Mouse (Mus musculus): ENCODE measurements around the gene Dock4. TPM values are rescaled to one million over a fixed set of nuclear protein-coding genes. Genes with fewer than 3 reads are reported as not detected.

The Dock4 gene
- polyA plus RNA-seq, 1 experiment = 0.56 TPM

DNA sequence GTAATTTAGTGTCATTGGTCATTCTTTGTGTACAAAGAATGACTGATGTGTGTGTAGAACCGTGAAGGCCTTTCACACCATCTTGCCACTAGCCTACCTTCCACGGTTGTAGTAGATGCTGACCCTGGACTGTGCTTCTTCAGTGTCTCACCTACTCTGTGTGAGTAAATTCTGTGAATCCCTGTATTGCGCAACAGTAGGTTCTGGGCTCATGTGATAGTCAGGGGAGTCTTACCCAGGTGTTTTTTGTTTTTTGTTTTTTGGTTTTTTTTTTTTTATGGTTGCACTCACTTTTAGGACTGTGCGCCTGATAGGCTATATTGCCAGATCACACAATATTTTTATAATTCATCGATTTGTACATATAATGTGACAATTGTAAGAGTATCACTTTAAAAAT, 136.3 kb downstream of the Dock4 start:
- Histone ChIP-seq H3K36me3 (ENCODE audit: control insufficient read depth, insufficient read depth, low read length) (no peaks in the 10 kb centered on the region), H3K27me3 (ENCODE audit: control insufficient read depth, insufficient read depth, low read length) (no peaks in the 10 kb centered on the region), H3K27ac (ENCODE audit: control insufficient read depth, insufficient read depth, low read depth, low read length) (no peak overlapping the region), H3K4me3 (ENCODE audit: control insufficient read depth, low read depth, low read length) (no peak overlapping the region), H3K4me1 (ENCODE audit: control insufficient read depth, insufficient read depth, low read length) (no peaks in the 10 kb centered on the region)
- no peak for TF ChIP-seq POLR2A (IDR thresholded peaks at IDR 0.05; ENCODE audit: control insufficient read depth, low read depth, low read length)
- no peak for TF ChIP-seq CTCF (IDR thresholded peaks at IDR 0.05; ENCODE audit: control insufficient read depth, insufficient read depth, insufficient replicate concordance, low read depth, low read length)

DNA sequence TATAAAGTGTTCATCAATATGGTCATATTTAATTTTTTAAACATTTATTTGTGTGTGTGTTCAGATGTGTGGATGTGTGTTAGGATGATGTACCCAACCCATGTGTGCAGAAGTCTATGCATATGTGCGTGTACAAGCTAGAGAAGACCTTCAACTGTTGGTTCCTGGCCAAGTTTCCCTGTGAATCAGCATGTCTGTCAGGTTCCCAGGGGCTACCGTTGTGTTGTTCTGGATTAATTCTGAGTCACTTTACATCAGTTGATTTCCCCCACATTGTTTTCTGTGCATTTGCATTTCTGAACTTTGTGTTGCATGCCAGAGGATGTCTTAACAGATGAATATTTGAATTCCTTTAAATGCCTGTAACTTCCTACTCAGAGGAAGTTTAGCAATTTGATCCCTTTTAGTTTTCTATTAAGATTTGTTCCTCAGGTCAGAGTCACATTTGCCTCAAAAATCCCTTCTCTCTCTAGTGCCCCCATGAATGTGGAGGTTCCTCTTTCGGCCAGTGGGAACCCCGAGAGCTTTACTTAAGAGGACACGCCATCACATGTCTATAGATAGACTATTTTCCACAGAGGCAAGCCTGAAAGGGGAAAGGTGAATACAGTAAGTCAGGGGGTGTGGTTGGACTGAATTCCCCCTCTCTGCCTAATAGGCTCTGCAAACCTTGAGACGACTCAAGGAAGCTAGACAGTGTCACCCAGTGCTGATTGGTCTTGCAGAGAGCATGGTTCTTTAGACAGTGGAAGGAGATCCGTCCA, 139.0 kb downstream of the Dock4 start:
- Histone ChIP-seq H3K4me1 (ENCODE audit: control insufficient read depth, insufficient read depth, low read length) (no peaks in the 10 kb centered on the region), H3K36me3 (ENCODE audit: control insufficient read depth, insufficient read depth, low read length) (no peaks in the 10 kb centered on the region), H3K27ac (ENCODE audit: control insufficient read depth, insufficient read depth, low read depth, low read length) (no peak overlapping the region), H3K27me3 (ENCODE audit: control insufficient read depth, insufficient read depth, low read length) (no peaks in the 10 kb centered on the region), H3K4me3 (ENCODE audit: control insufficient read depth, low read depth, low read length) (no peak overlapping the region)
- no peak for TF ChIP-seq POLR2A (IDR thresholded peaks at IDR 0.05; ENCODE audit: control insufficient read depth, low read depth, low read length)
- TF ChIP-seq CTCF (IDR thresholded peaks at IDR 0.05; ENCODE audit: control insufficient read depth, insufficient read depth, insufficient replicate concordance, low read depth, low read length) = no peak

DNA sequence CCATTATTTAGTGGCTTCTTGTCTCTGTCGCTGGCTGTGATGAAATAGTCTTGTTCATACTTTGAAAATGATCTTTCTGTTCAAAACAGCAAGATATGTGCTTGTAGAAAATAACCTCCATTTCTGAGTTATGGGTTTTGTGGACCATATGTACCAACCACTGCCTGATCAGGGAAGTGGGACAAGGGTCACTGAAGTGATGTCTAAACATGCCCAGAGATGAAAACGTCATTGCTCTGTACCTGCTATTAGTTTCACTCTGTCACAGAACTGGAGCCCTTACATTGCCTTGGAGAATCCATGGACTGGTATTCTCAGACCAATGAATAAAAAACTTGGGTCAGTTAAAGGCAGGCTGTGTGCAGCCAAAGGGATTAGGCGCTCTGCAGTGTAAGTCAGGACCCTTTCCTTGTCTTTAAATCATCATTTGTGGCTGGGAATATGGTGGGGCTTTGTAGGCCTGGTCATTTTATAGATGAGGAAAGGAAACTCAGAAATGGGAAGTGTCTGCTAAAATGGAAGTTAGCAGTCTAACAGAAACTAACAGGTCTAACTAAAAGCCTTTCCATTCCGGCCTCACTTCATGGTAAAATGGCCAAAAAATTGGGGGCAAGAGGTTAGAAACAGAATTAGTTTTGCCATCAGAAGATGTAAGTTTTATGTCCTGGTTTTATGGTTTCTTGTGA, 139.8 kb downstream of the Dock4 start:
- H3K36me3 ChIP-seq (ENCODE audit: control insufficient read depth, insufficient read depth, low read length) = no peaks in the 10 kb centered on the region
- H3K4me1 ChIP-seq (ENCODE audit: control insufficient read depth, insufficient read depth, low read length) = no peaks in the 10 kb centered on the region
- H3K27me3 ChIP-seq (ENCODE audit: control insufficient read depth, insufficient read depth, low read length) = no peaks in the 10 kb centered on the region
- H3K4me3 ChIP-seq (ENCODE audit: control insufficient read depth, low read depth, low read length) = no peak overlapping the region
- TF ChIP-seq POLR2A (IDR thresholded peaks at IDR 0.05; ENCODE audit: control insufficient read depth, low read depth, low read length) = no peak
- TF ChIP-seq CTCF (IDR thresholded peaks at IDR 0.05; ENCODE audit: control insufficient read depth, insufficient read depth, insufficient replicate concordance, low read depth, low read length) = no peak
- no peak overlapping the region for H3K27ac ChIP-seq (ENCODE audit: control insufficient read depth, insufficient read depth, low read depth, low read length)

DNA sequence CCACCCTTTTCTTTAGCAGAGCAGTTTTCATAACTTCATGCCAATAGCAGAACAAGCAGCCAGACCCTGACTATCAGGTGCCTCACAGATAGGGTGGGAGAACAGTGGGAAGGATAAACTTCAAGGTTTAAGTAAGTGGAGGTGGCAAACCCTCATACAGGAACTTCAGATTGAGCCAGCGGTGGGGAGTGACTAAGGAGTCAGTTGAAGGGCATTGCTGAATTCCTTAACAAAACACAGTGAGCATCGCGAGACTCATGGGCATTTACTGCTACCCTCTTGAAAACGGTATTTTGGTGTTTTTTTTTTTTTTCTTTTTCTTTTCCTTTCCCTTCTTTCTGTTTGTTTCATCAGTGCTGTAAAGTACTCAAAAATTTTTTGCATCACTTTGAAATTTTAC, 148.4 kb downstream of the Dock4 start:
- H3K27ac ChIP-seq (ENCODE audit: control insufficient read depth, insufficient read depth, low read depth, low read length) = no peak overlapping the region
- no peak for TF ChIP-seq POLR2A (IDR thresholded peaks at IDR 0.05; ENCODE audit: control insufficient read depth, low read depth, low read length)
- TF ChIP-seq CTCF (IDR thresholded peaks at IDR 0.05; ENCODE audit: control insufficient read depth, insufficient read depth, insufficient replicate concordance, low read depth, low read length) = no peak
- H3K36me3 ChIP-seq (ENCODE audit: control insufficient read depth, insufficient read depth, low read length) = no peaks in the 10 kb centered on the region
- no peaks in the 10 kb centered on the region for H3K27me3 ChIP-seq (ENCODE audit: control insufficient read depth, insufficient read depth, low read length)
- H3K4me1 ChIP-seq (ENCODE audit: control insufficient read depth, insufficient read depth, low read length) = no peaks in the 10 kb centered on the region
- no peak overlapping the region for H3K4me3 ChIP-seq (ENCODE audit: control insufficient read depth, low read depth, low read length)

DNA sequence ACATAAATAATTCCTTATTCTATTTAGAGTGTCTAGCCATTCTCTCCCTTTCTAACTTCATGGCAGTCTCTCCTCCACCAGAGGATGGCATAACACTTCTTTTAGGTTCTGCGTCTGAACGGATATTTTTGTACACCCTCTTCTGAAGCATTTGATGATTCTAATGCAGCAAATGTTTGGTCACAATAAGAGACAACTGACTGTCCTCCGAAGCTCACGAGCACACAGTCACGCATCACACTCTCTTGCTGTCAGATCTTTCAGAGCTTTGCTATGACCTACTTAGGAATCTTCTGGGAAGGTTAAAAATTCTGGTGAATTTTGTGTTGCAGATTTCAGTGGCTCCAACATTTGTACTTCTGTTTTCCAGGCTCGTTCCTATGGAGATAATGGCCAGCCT, 149.7 kb downstream of the Dock4 start:
- H3K27me3 ChIP-seq (ENCODE audit: control insufficient read depth, insufficient read depth, low read length) = no peaks in the 10 kb centered on the region
- TF ChIP-seq CTCF (IDR thresholded peaks at IDR 0.05; ENCODE audit: control insufficient read depth, insufficient read depth, insufficient replicate concordance, low read depth, low read length) = no peak
- no peak for TF ChIP-seq POLR2A (IDR thresholded peaks at IDR 0.05; ENCODE audit: control insufficient read depth, low read depth, low read length)
- no peak overlapping the region for H3K27ac ChIP-seq (ENCODE audit: control insufficient read depth, insufficient read depth, low read depth, low read length)
- H3K36me3 ChIP-seq (ENCODE audit: control insufficient read depth, insufficient read depth, low read length) = no peaks in the 10 kb centered on the region
- H3K4me3 ChIP-seq (ENCODE audit: control insufficient read depth, low read depth, low read length) = no peak overlapping the region
- no peaks in the 10 kb centered on the region for H3K4me1 ChIP-seq (ENCODE audit: control insufficient read depth, insufficient read depth, low read length)

DNA sequence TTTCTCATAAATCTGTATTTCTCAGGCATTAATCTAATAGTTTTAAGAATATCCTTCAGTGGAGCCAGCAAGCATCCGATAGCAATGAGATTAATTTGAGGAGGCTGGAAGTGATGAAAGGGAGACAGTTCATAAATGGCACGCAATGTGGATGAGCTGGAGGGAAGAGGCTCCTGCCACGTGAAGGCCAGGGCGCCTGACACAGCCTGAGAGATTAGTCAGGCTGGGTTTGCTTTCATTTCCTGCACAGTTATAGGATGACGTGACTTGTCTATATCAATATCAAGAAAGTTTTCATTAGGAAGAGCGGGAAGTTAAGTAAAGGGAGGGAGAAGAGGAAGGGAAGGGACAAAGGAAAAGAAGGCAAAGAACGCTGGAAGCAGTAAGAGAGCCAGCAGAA, 150.3 kb downstream of the Dock4 start:
- no peak overlapping the region for H3K27ac ChIP-seq (ENCODE audit: control insufficient read depth, insufficient read depth, low read depth, low read length)
- H3K36me3 ChIP-seq (ENCODE audit: control insufficient read depth, insufficient read depth, low read length) = no peaks in the 10 kb centered on the region
- no peaks in the 10 kb centered on the region for H3K4me1 ChIP-seq (ENCODE audit: control insufficient read depth, insufficient read depth, low read length)
- TF ChIP-seq CTCF (IDR thresholded peaks at IDR 0.05; ENCODE audit: control insufficient read depth, insufficient read depth, insufficient replicate concordance, low read depth, low read length) (no peak), POLR2A (IDR thresholded peaks at IDR 0.05; ENCODE audit: control insufficient read depth, low read depth, low read length) (no peak)
- H3K27me3 ChIP-seq (ENCODE audit: control insufficient read depth, insufficient read depth, low read length) = no peaks in the 10 kb centered on the region
- no peak overlapping the region for H3K4me3 ChIP-seq (ENCODE audit: control insufficient read depth, low read depth, low read length)

DNA sequence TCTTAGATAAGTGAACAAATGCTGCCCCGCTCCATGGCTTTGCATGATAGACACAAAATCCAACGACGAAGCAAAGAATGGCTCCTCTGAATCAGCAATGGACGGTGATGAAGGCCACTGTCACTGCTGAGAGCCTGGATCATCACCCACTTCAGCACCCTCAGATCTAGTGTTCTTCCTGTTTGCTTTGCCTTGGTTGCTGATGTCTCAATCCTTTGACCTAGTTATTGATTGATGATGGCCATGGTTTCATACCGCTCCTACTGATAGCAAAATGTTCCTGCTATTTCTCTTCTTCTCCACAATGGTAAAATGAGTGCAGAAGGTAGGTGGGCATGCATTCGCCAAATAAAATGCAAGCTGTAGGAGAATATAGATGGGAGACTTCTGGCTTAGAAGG, 150.7 kb downstream of the Dock4 start:
- no peaks in the 10 kb centered on the region for H3K27me3 ChIP-seq (ENCODE audit: control insufficient read depth, insufficient read depth, low read length)
- H3K27ac ChIP-seq (ENCODE audit: control insufficient read depth, insufficient read depth, low read depth, low read length) = no peak overlapping the region
- no peaks in the 10 kb centered on the region for H3K4me1 ChIP-seq (ENCODE audit: control insufficient read depth, insufficient read depth, low read length)
- no peak overlapping the region for H3K4me3 ChIP-seq (ENCODE audit: control insufficient read depth, low read depth, low read length)
- TF ChIP-seq CTCF (IDR thresholded peaks at IDR 0.05; ENCODE audit: control insufficient read depth, insufficient read depth, insufficient replicate concordance, low read depth, low read length) (no peak), POLR2A (IDR thresholded peaks at IDR 0.05; ENCODE audit: control insufficient read depth, low read depth, low read length) (no peak)
- no peaks in the 10 kb centered on the region for H3K36me3 ChIP-seq (ENCODE audit: control insufficient read depth, insufficient read depth, low read length)
